Mouse (Mus musculus): Measurements from ENCODE around the gene Ecd. TPM values are rescaled to one million over a fixed set of nuclear protein-coding genes. Genes with fewer than 3 reads are reported as not detected.

Ecd gene
- total and polyA plus RNA-seq, 3 experiments, result 64.9 to 72.2 TPM; not detected in 1

DNA sequence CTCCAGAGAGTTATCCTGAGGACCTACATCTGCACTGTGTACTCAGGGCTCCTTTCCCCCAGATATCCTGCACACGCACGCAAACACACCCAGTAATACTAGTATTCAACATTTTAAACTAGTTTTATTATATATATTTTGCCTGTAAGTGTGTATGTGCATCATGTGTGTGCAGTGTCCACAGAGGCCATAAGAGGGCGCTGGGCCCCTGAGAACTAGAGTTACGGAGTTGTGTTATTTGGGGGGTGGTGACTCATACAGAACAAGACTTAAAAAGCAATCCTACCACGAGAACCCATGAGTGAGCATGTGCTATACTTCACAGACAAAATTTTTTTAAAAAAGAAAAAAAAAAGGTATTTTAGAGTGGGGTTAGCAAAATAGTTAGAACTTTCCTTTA, 8.5 kb downstream of the Ecd start:
- no peak for DNase-seq (ENCODE audit: low read depth, low spot score)
- H3K27me3 ChIP-seq (ENCODE audit: control insufficient read depth in 1 of 2, insufficient read depth in 2 of 2, low read length in 2 of 2), result no peaks in the 10 kb centered on the region
- no peaks in the 10 kb centered on the region; the same call in 1 of the 2 replicates for H3K9me3 ChIP-seq (replicated peaks; ENCODE audit: insufficient read depth, low read length)
- no peak overlapping the region for H3K9ac ChIP-seq (ENCODE audit: control insufficient read depth, low read depth, low read length, poor library complexity, severe bottlenecking)
- no peaks in the 10 kb centered on the region for H3K4me1 ChIP-seq (ENCODE audit: control insufficient read depth in 1 of 2, insufficient read depth in 2 of 2, low read length in 2 of 2)
- H3K79me2 ChIP-seq (ENCODE audit: control insufficient read depth, insufficient read depth, low read length, poor library complexity), result no peaks in the 10 kb centered on the region
- peaks cover 0 to 25% of the 10 kb centered on the region in 2 experiments; a peak in 2 of 4 replicates for H3K36me3 ChIP-seq (ENCODE audit: control insufficient read depth in 1 of 2, insufficient read depth in 2 of 2, low read length in 2 of 2)
- no peak for TF ChIP-seq TCF12 (IDR thresholded peaks at IDR 0.05; ENCODE audit: low read depth, low read length)
- peak in 2 of 3 experiments; percentile 37 to 39; a peak in 4 of 6 replicates for TF ChIP-seq CTCF (IDR thresholded peaks at IDR 0.05 in 2 of 3, conservative IDR thresholded peaks at IDR 0.05 in 1 of 3; ENCODE audit: control insufficient read depth in 1 of 3, insufficient read depth in 1 of 3, low read depth in 2 of 3, low read length in 3 of 3, poor library complexity in 1 of 3, severe bottlenecking in 1 of 3)
- TF ChIP-seq GABPA (IDR thresholded peaks at IDR 0.05; ENCODE audit: low read depth, low read length), result no peak
- H3K4me3 ChIP-seq (ENCODE audit: control insufficient read depth in 1 of 2, insufficient read depth in 1 of 2, low read depth in 2 of 2, low read length in 2 of 2), result no peak overlapping the region
- H3K27ac ChIP-seq (ENCODE audit: control insufficient read depth, low read depth, low read length), result no peak overlapping the region

DNA sequence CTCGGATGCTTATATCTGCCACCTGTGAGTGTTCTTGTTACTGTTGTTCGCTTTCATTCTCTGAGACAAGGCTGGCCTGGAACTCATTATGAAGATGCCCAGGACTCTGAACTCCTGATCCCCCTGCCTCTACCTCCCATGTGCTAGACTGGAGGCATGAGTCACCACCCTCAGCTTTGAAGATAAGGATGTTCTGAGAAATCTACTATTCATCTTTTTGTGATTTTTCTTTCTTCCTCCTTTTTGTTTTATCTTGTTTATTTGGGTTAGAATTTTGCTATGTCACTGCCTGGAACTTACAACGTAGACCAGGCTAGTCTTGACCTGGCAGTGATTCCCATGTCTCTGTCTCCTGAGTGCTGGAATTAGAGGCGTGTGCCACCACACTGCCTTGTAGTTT, 16.6 kb downstream of the Ecd start:
- peak; percentile 24 for DNase-seq (ENCODE audit: low read depth, low spot score)
- Histone ChIP-seq H3K27me3 (ENCODE audit: control insufficient read depth in 1 of 2, insufficient read depth in 2 of 2, low read length in 2 of 2) (no peaks in the 10 kb centered on the region), H3K79me2 (ENCODE audit: control insufficient read depth, insufficient read depth, low read length, poor library complexity) (no peaks in the 10 kb centered on the region), H3K4me3 (ENCODE audit: control insufficient read depth in 1 of 2, insufficient read depth in 1 of 2, low read depth in 2 of 2, low read length in 2 of 2) (no peak overlapping the region), H3K36me3 (ENCODE audit: control insufficient read depth in 1 of 2, insufficient read depth in 2 of 2, low read length in 2 of 2) (peaks cover 0 to 17% of the 10 kb centered on the region in 2 experiments; a peak in 2 of 4 replicates), H3K4me1 (ENCODE audit: control insufficient read depth in 1 of 2, insufficient read depth in 2 of 2, low read length in 2 of 2) (peaks cover 0 to 6% of the 10 kb centered on the region in 2 experiments; a peak in 1 of 4 replicates), H3K9me3 (replicated peaks; ENCODE audit: insufficient read depth, low read length) (no peaks in the 10 kb centered on the region), H3K9ac (ENCODE audit: control insufficient read depth, low read depth, low read length, poor library complexity, severe bottlenecking) (no peak overlapping the region), H3K27ac (ENCODE audit: control insufficient read depth, low read depth, low read length) (no peak overlapping the region)
- no peak for TF ChIP-seq RAD21 (IDR thresholded peaks at IDR 0.05; ENCODE audit: low read depth, low read length)
- TF ChIP-seq GATA1 (IDR thresholded peaks at IDR 0.05; ENCODE audit: low read depth, low read length), result peak; percentile 52
- no peak for TF ChIP-seq MAFK (IDR thresholded peaks at IDR 0.05; ENCODE audit: borderline replicate concordance, low read depth, low read length)
- TF ChIP-seq RCOR1 (IDR thresholded peaks at IDR 0.05; ENCODE audit: low read depth, low read length), result peak; percentile 81
- TF ChIP-seq EP300 (IDR thresholded peaks at IDR 0.05; ENCODE audit: low read depth in 1 of 2, low read length in 2 of 2), result 0 out of 4 replicates have a peak, but pooled peaks of 1 of the 2 experiments have one; percentile 3

DNA sequence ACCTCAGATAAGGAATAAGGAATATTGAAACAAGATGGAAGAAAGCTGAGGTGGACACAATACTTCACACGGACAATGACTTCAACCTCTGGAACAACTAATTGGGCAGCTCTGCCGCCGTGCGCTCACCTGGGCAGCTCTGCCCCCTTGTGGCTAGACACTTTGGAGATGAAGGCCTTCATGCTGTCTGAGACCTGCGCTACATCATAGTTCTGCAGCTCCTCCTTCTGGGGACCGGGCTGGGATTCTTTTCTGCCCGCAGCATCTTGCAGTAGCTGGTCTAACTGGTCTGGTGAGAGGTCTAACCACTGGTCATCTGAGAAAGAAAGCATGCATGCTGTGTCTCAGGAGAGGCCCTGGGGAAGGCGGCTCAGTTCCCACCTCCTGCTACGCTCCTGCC, 19.4 kb downstream of the Ecd start:
- no peaks in the 10 kb centered on the region for H3K79me2 ChIP-seq (ENCODE audit: control insufficient read depth, insufficient read depth, low read length, poor library complexity)
- peak; percentile 25 for DNase-seq (ENCODE audit: low read depth, low spot score)
- peaks cover 0 to 6% of the 10 kb centered on the region in 2 experiments; a peak in 1 of 4 replicates for H3K4me1 ChIP-seq (ENCODE audit: control insufficient read depth in 1 of 2, insufficient read depth in 2 of 2, low read length in 2 of 2)
- H3K27me3 ChIP-seq (ENCODE audit: control insufficient read depth in 1 of 2, insufficient read depth in 2 of 2, low read length in 2 of 2), result no peaks in the 10 kb centered on the region
- peaks cover 0 to 17% of the 10 kb centered on the region in 2 experiments; a peak in 2 of 4 replicates for H3K36me3 ChIP-seq (ENCODE audit: control insufficient read depth in 1 of 2, insufficient read depth in 2 of 2, low read length in 2 of 2)
- TF ChIP-seq SMC3 (IDR thresholded peaks at IDR 0.05; ENCODE audit: low read depth, low read length) (0 out of 2 replicates have a peak, but pooled peaks have one; percentile 5), CTCF (IDR thresholded peaks at IDR 0.05 in 2 of 3, conservative IDR thresholded peaks at IDR 0.05 in 1 of 3; ENCODE audit: control insufficient read depth in 1 of 3, insufficient read depth in 1 of 3, low read depth in 2 of 3, low read length in 3 of 3, poor library complexity in 1 of 3, severe bottlenecking in 1 of 3) (peak; percentile 34 to 67 (median 44)), USF2 (IDR thresholded peaks at IDR 0.05; ENCODE audit: borderline replicate concordance in 1 of 2, insufficient read depth in 1 of 2, low read depth in 1 of 2, low read length in 2 of 2) (no peak)
- H3K9me3 ChIP-seq (replicated peaks; ENCODE audit: insufficient read depth, low read length), result no peaks in the 10 kb centered on the region
- no peak overlapping the region for H3K27ac ChIP-seq (ENCODE audit: control insufficient read depth, low read depth, low read length)
- no peak overlapping the region for H3K9ac ChIP-seq (ENCODE audit: control insufficient read depth, low read depth, low read length, poor library complexity, severe bottlenecking)
- no peak overlapping the region for H3K4me3 ChIP-seq (ENCODE audit: control insufficient read depth in 1 of 2, insufficient read depth in 1 of 2, low read depth in 2 of 2, low read length in 2 of 2)
